Mouse (Mus musculus): Measurements from ENCODE around the gene Kctd11.
"Not testable (repeated sequence)": the region's sequence is repeated elsewhere in the genome, so short reads cannot be mapped to it uniquely, and the experiment has no call there.

Gene Kctd11

GRCm38 (mm10) chr11:69881787-69882670 lies 823 bp upstream of the Kctd11 start:
- DNase-seq (ENCODE audit: low spot score in 2 of 2), result no peak

- DNase-seq (ENCODE audit: low spot score in 2 of 2), result no peak
Observed at GRCm38 (mm10) chr11:69880506-69880852, 727 bp downstream of the Kctd11 start.

GRCm38 (mm10) chr11:69879711-69880110 lies 1.5 kb downstream of the Kctd11 start:
- DNase-seq (ENCODE audit: low spot score in 2 of 2), result no peak

GRCm38 (mm10) chr11:69878952-69879351 lies 2.3 kb downstream of the Kctd11 start:
- no peak for DNase-seq (ENCODE audit: low spot score in 2 of 2)

GRCm38 (mm10) chr11:69878399-69878798 lies 2.8 kb downstream of the Kctd11 start:
- DNase-seq (ENCODE audit: low spot score in 2 of 2), result no peak

GRCm38 (mm10) chr11:69877878-69878277 lies 3.3 kb downstream of the Kctd11 start, which contains the start of gene Tmem95:
Gene Tmem95 (minus strand): TSS chr11:69878018.
- DNase-seq (ENCODE audit: low spot score in 2 of 2), result no peak

- DNase-seq (ENCODE audit: low spot score in 2 of 2), result peak; percentile 85 to 87
Observed at GRCm38 (mm10) chr11:69876867-69877266, 4.3 kb downstream of the Kctd11 start.

- peak; percentile 81 to 88 for DNase-seq (ENCODE audit: low spot score in 2 of 2)
Observed at GRCm38 (mm10) chr11:69876186-69876585, 5.0 kb downstream of the Kctd11 start.

- no peak for DNase-seq (ENCODE audit: low spot score in 2 of 2)
Observed at GRCm38 (mm10) chr11:69872451-69872850, 8.8 kb downstream of the Kctd11 start.

- no peak for DNase-seq (ENCODE audit: low spot score in 2 of 2)
Observed at GRCm38 (mm10) chr11:69871822-69872221, 9.4 kb downstream of the Kctd11 start.

- no peak for DNase-seq (ENCODE audit: low spot score in 2 of 2)
Observed at GRCm38 (mm10) chr11:69870289-69871069, 10.7 kb downstream of the Kctd11 start.

GRCm38 (mm10) chr11:69867335-69867734 lies 13.9 kb downstream of the Kctd11 start:
- DNase-seq (ENCODE audit: low spot score in 2 of 2), result no peak

GRCm38 (mm10) chr11:69865561-69865960 lies 15.6 kb downstream of the Kctd11 start:
- no peak for DNase-seq (ENCODE audit: low spot score in 2 of 2)

- no peak for DNase-seq (ENCODE audit: low spot score in 2 of 2)
Observed at GRCm38 (mm10) chr11:69864138-69864860, 16.9 kb downstream of the Kctd11 start.

- DNase-seq (ENCODE audit: low spot score in 2 of 2), result not testable (repeated sequence)
Observed at GRCm38 (mm10) chr11:69863729-69864128, 17.5 kb downstream of the Kctd11 start.

GRCm38 (mm10) chr11:69858113-69858998 lies 22.9 kb downstream of the Kctd11 start, which contains the start of gene Tnk1:
Gene Tnk1 (minus strand): TSS chr11:69858730.
- DNase-seq (ENCODE audit: low spot score in 2 of 2), result no peak

GRCm38 (mm10) chr11:69855347-69855746 lies 25.9 kb downstream of the Kctd11 start:
- no peak for DNase-seq (ENCODE audit: low spot score in 2 of 2)

- no peak for DNase-seq (ENCODE audit: low spot score in 2 of 2)
Observed at GRCm38 (mm10) chr11:69854680-69855079, 26.5 kb downstream of the Kctd11 start.

- no peak for DNase-seq (ENCODE audit: low spot score in 2 of 2)
Observed at GRCm38 (mm10) chr11:69853994-69854393, 27.2 kb downstream of the Kctd11 start.

GRCm38 (mm10) chr11:69850754-69851153 lies 30.5 kb downstream of the Kctd11 start:
- no peak for DNase-seq (ENCODE audit: low spot score in 2 of 2)

GRCm38 (mm10) chr11:69849884-69850283 lies 31.3 kb downstream of the Kctd11 start:
- no peak for DNase-seq (ENCODE audit: low spot score in 2 of 2)

Measured in heart, adult 9 months (tissue).